Mouse (Mus musculus): ENCODE measurements around the gene Sash1. TPM values are rescaled to one million over a fixed set of nuclear protein-coding genes. Genes with fewer than 3 reads are reported as not detected.

Gene Sash1
- polyA plus RNA-seq, 1 experiment from 2014 or later: 0.92 TPM

GRCm38 (mm10) chr10:8752436-8752835 is 133.4 kb downstream of the Sash1 start:
- H3K9me3 ChIP-seq (replicated peaks; ENCODE audit: control insufficient read depth, low read length): no peaks in the 10 kb centered on the region
- no peaks in the 10 kb centered on the region for H3K4me1 ChIP-seq (ENCODE audit: control insufficient read depth, low read depth, low read length)
- no peak overlapping the region for H3K4me2 ChIP-seq (ENCODE audit: low read depth, low read length)
- H3K27ac ChIP-seq (ENCODE audit: low read length): no peak overlapping the region
- ATAC-seq (ENCODE audit: low read depth): no peak
- H3K36me3 ChIP-seq (ENCODE audit: control insufficient read depth, insufficient read depth): no peaks in the 10 kb centered on the region
- no peaks in the 10 kb centered on the region for H3K27me3 ChIP-seq (ENCODE audit: control insufficient read depth, insufficient read depth, low read depth, low read length)
- 73% methylated on average over 7 of the region's 7 CpGs for WGBS (ENCODE audit: insufficient replicate concordance)
- no peak overlapping the region for H3K9ac ChIP-seq (ENCODE audit: low read depth, low read length)
- H3K4me3 ChIP-seq (ENCODE audit: low read depth, low read length): no peak overlapping the region

- no peak overlapping the region for H3K9ac ChIP-seq (ENCODE audit: low read depth, low read length)
- no peak overlapping the region for H3K4me2 ChIP-seq (ENCODE audit: low read depth, low read length)
- no peak overlapping the region for H3K27ac ChIP-seq (ENCODE audit: low read length)
- no peaks in the 10 kb centered on the region for H3K27me3 ChIP-seq (ENCODE audit: control insufficient read depth, insufficient read depth, low read depth, low read length)
- 82% methylated on average over 11 of the region's 11 CpGs for WGBS (ENCODE audit: insufficient replicate concordance)
- H3K4me1 ChIP-seq (ENCODE audit: control insufficient read depth, low read depth, low read length): no peaks in the 10 kb centered on the region
- H3K4me3 ChIP-seq (ENCODE audit: low read depth, low read length): no peak overlapping the region
- no peaks in the 10 kb centered on the region for H3K9me3 ChIP-seq (replicated peaks; ENCODE audit: control insufficient read depth, low read length)
- no peaks in the 10 kb centered on the region for H3K36me3 ChIP-seq (ENCODE audit: control insufficient read depth, insufficient read depth)
- ATAC-seq (ENCODE audit: low read depth): no peak
These were observed 136.3 kb downstream of the Sash1 start for GRCm38 (mm10) chr10:8749537-8749936.

GRCm38 (mm10) chr10:8747450-8748212 is 138.2 kb downstream of the Sash1 start:
- ATAC-seq (ENCODE audit: low read depth): no peak
- Histone ChIP-seq H3K4me3 (ENCODE audit: low read depth, low read length) (no peak overlapping the region), H3K9me3 (replicated peaks; ENCODE audit: control insufficient read depth, low read length) (no peaks in the 10 kb centered on the region), H3K4me1 (ENCODE audit: control insufficient read depth, low read depth, low read length) (no peaks in the 10 kb centered on the region), H3K36me3 (ENCODE audit: control insufficient read depth, insufficient read depth) (no peaks in the 10 kb centered on the region), H3K9ac (ENCODE audit: low read depth, low read length) (no peak overlapping the region), H3K4me2 (ENCODE audit: low read depth, low read length) (no peak overlapping the region), H3K27ac (ENCODE audit: low read length) (no peak overlapping the region), H3K27me3 (ENCODE audit: control insufficient read depth, insufficient read depth, low read depth, low read length) (no peaks in the 10 kb centered on the region)
- 71% methylated on average over 21 of the region's 21 CpGs for WGBS (ENCODE audit: insufficient replicate concordance)

GRCm38 (mm10) chr10:8746082-8746696 is 139.7 kb downstream of the Sash1 start:
- H3K36me3 ChIP-seq (ENCODE audit: control insufficient read depth, insufficient read depth): no peaks in the 10 kb centered on the region; the same call in 1 of the 2 replicates
- ATAC-seq (ENCODE audit: low read depth): no peak
- no peaks in the 10 kb centered on the region for H3K4me1 ChIP-seq (ENCODE audit: control insufficient read depth, low read depth, low read length)
- no peak overlapping the region for H3K9ac ChIP-seq (ENCODE audit: low read depth, low read length)
- no peak overlapping the region for H3K4me3 ChIP-seq (ENCODE audit: low read depth, low read length)
- no peak overlapping the region for H3K27ac ChIP-seq (ENCODE audit: low read length)
- H3K4me2 ChIP-seq (ENCODE audit: low read depth, low read length): no peak overlapping the region
- no peaks in the 10 kb centered on the region for H3K9me3 ChIP-seq (replicated peaks; ENCODE audit: control insufficient read depth, low read length)
- no peaks in the 10 kb centered on the region for H3K27me3 ChIP-seq (ENCODE audit: control insufficient read depth, insufficient read depth, low read depth, low read length)
- WGBS (ENCODE audit: insufficient replicate concordance): 66% methylated on average over 14 of the region's 14 CpGs

- H3K36me3 ChIP-seq (ENCODE audit: control insufficient read depth, insufficient read depth): no peaks in the 10 kb centered on the region; the same call in 1 of the 2 replicates
- no peak for ATAC-seq (ENCODE audit: low read depth)
- H3K27ac ChIP-seq (ENCODE audit: low read length): no peak overlapping the region
- H3K9me3 ChIP-seq (replicated peaks; ENCODE audit: control insufficient read depth, low read length): no peaks in the 10 kb centered on the region
- H3K9ac ChIP-seq (ENCODE audit: low read depth, low read length): no peak overlapping the region
- H3K4me2 ChIP-seq (ENCODE audit: low read depth, low read length): no peak overlapping the region
- no peaks in the 10 kb centered on the region for H3K4me1 ChIP-seq (ENCODE audit: control insufficient read depth, low read depth, low read length)
- no peaks in the 10 kb centered on the region for H3K27me3 ChIP-seq (ENCODE audit: control insufficient read depth, insufficient read depth, low read depth, low read length)
- WGBS (ENCODE audit: insufficient replicate concordance): 26% methylated on average over 2 of the region's 2 CpGs
- H3K4me3 ChIP-seq (ENCODE audit: low read depth, low read length): no peak overlapping the region
These were observed 143.0 kb downstream of the Sash1 start for GRCm38 (mm10) chr10:8742872-8743271.

GRCm38 (mm10) chr10:8741505-8741904 is 144.4 kb downstream of the Sash1 start:
- ATAC-seq (ENCODE audit: low read depth): no peak; the same call in 1 of the 2 replicates
- H3K36me3 ChIP-seq (ENCODE audit: control insufficient read depth, insufficient read depth): no peaks in the 10 kb centered on the region; the same call in 1 of the 2 replicates
- H3K9me3 ChIP-seq (replicated peaks; ENCODE audit: control insufficient read depth, low read length): no peaks in the 10 kb centered on the region
- no peak overlapping the region for H3K4me3 ChIP-seq (ENCODE audit: low read depth, low read length)
- H3K4me1 ChIP-seq (ENCODE audit: control insufficient read depth, low read depth, low read length): no peaks in the 10 kb centered on the region
- H3K9ac ChIP-seq (ENCODE audit: low read depth, low read length): no peak overlapping the region
- H3K27ac ChIP-seq (ENCODE audit: low read length): no peak overlapping the region
- 65% methylated on average over 9 of the region's 9 CpGs for WGBS (ENCODE audit: insufficient replicate concordance)
- no peaks in the 10 kb centered on the region for H3K27me3 ChIP-seq (ENCODE audit: control insufficient read depth, insufficient read depth, low read depth, low read length)
- no peak overlapping the region for H3K4me2 ChIP-seq (ENCODE audit: low read depth, low read length)

- Histone ChIP-seq H3K4me1 (ENCODE audit: control insufficient read depth, low read depth, low read length) (no peaks in the 10 kb centered on the region), H3K9ac (ENCODE audit: low read depth, low read length) (no peak overlapping the region), H3K36me3 (ENCODE audit: control insufficient read depth, insufficient read depth) (no peaks in the 10 kb centered on the region; the same call in 1 of the 2 replicates), H3K4me3 (ENCODE audit: low read depth, low read length) (no peak overlapping the region), H3K4me2 (ENCODE audit: low read depth, low read length) (no peak overlapping the region), H3K27me3 (ENCODE audit: control insufficient read depth, insufficient read depth, low read depth, low read length) (no peaks in the 10 kb centered on the region), H3K27ac (ENCODE audit: low read length) (no peak overlapping the region), H3K9me3 (replicated peaks; ENCODE audit: control insufficient read depth, low read length) (no peaks in the 10 kb centered on the region)
- ATAC-seq (ENCODE audit: low read depth): peak; percentile 35; the same call in 1 of the 2 replicates
- 56% methylated on average over 5 of the region's 5 CpGs for WGBS (ENCODE audit: insufficient replicate concordance)
These were observed 145.1 kb downstream of the Sash1 start for GRCm38 (mm10) chr10:8740797-8741196.

GRCm38 (mm10) chr10:8729387-8730337 is 156.2 kb downstream of the Sash1 start:
- no peaks in the 10 kb centered on the region for H3K9me3 ChIP-seq (replicated peaks; ENCODE audit: control insufficient read depth, low read length)
- no peak overlapping the region for H3K4me3 ChIP-seq (ENCODE audit: low read depth, low read length)
- no peaks in the 10 kb centered on the region for H3K27me3 ChIP-seq (ENCODE audit: control insufficient read depth, insufficient read depth, low read depth, low read length)
- peaks cover 3% of the 10 kb centered on the region; the same call in 1 of the 2 replicates for H3K36me3 ChIP-seq (ENCODE audit: control insufficient read depth, insufficient read depth)
- no peak overlapping the region for H3K9ac ChIP-seq (ENCODE audit: low read depth, low read length)
- 80% methylated on average over 34 of the region's 34 CpGs for WGBS (ENCODE audit: insufficient replicate concordance)
- no peak overlapping the region for H3K27ac ChIP-seq (ENCODE audit: low read length)
- no peaks in the 10 kb centered on the region for H3K4me1 ChIP-seq (ENCODE audit: control insufficient read depth, low read depth, low read length)
- ATAC-seq (ENCODE audit: low read depth): no peak
- H3K4me2 ChIP-seq (ENCODE audit: low read depth, low read length): no peak overlapping the region
